Mouse (Mus musculus): ENCODE data around the gene Hacd1. TPM values are rescaled to one million over a fixed set of nuclear protein-coding genes. Genes with fewer than 3 reads are reported as not detected.

Hacd1 gene
- polyA plus RNA-seq, 1 experiment from 2014 or later: 46.9 TPM

DNA sequence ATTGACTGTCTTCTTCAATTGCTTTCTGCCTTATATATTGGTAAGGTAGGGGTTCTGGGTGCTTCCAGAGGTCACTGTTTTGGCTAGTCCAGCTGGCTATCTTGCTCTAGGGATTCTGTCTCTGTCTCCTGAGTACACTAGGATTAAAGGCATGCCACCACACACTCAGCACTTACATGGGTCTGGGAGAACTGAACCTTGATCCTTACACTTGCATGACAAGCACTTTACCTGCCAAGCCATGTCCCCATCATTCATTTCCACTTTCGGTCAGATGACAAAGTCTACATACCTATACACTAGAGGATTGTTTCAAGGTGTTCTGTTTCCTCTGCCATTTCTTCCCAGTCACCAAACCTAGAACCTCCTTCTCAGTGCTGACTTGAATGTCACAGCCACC lies 50.8 kb downstream of the Hacd1 start:
- Histone ChIP-seq H3K4me3 (replicated peaks) (no peak overlapping the region), H3K9me3 (replicated peaks) (no peaks in the 10 kb centered on the region), H3K36me3 (replicated peaks) (no peaks in the 10 kb centered on the region), H3K27me3 (no peaks in the 10 kb centered on the region), H3K4me2 (no peak overlapping the region), H3K9ac (no peak overlapping the region), H3K27ac (replicated peaks) (no peak overlapping the region), H3K4me1 (replicated peaks) (no peaks in the 10 kb centered on the region)
- no peak for ATAC-seq (ENCODE audit: insufficient read depth)
- 65% methylated on average over 1 of the region's 1 CpGs for WGBS (ENCODE audit: insufficient replicate concordance)

DNA sequence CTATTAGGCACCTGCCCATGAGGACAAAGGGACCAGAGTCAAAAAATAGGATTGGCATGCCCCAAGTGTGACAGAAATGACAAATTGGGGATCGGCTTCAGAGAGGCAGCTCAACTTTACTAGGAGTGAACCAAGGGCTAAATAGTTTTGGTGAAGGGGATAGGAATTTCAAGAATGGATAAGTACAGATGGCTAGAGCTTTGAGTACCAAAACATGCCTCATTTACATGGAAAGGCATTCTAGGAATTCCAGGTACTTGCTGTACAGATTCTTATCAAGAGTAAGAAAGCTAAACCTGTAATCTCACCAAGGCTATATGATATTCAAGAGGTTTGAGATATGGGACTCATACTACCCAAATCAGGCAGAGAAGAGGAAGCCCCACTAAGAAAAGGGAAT lies 95.8 kb downstream of the Hacd1 start:
- whole genome bisulfite sequencing (ENCODE audit: insufficient replicate concordance): 69% methylated on average over 1 of the region's 1 CpGs
- no peak overlapping the region for H3K4me2 ChIP-seq
- H3K27me3 ChIP-seq: no peaks in the 10 kb centered on the region
- no peak overlapping the region for H3K4me3 ChIP-seq (replicated peaks)
- no peaks in the 10 kb centered on the region for H3K4me1 ChIP-seq (replicated peaks)
- no peak overlapping the region for H3K9ac ChIP-seq
- no peak overlapping the region for H3K27ac ChIP-seq (replicated peaks)
- H3K36me3 ChIP-seq (replicated peaks): no peaks in the 10 kb centered on the region
- no peaks in the 10 kb centered on the region for H3K9me3 ChIP-seq (replicated peaks)
- ATAC-seq (ENCODE audit: insufficient read depth): no peak

DNA sequence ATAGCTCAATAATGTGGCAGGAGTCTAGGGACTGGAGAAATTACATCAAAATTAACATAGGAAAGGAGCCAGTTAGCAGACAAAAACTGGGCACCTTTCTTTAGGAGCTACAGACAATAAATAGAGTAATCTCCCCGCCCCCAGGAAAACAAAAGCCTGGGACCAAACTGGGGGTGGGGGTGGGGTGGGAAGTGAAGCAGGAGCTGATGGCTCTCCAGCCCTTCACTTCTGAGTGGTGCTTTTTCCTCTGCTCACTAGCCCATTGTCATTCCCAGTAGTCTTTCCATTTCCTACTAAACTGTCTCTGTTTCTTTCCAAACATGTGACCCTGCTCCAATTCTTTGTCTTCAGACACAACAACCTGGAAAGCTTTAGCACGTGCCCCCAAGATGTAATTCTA lies 99.5 kb downstream of the Hacd1 start:
- no peak for ATAC-seq (ENCODE audit: insufficient read depth)
- WGBS (ENCODE audit: insufficient replicate concordance): 40% methylated on average over 2 of the region's 2 CpGs

DNA sequence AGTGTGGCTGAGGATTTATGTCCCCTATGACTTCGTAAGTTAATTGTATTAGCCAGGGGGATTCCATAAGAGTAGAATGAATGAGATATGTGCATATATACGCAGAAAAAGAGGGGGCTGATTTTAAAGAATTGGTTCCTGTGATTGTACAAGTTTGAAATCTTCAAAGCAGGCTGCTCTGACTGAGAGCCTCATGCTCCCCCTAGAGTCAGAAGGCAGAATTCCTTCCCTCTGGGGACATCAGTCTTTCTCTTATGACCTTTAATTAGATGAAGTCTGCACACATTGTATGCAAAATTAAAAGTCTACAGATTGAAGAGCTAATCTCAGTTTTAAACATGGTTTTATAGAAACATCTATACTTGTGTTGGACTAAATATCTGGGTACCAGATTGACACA lies 117.8 kb downstream of the Hacd1 start:
- H3K27me3 ChIP-seq: no peaks in the 10 kb centered on the region
- no peaks in the 10 kb centered on the region for H3K4me1 ChIP-seq (replicated peaks)
- ATAC-seq (ENCODE audit: insufficient read depth): no peak
- H3K9ac ChIP-seq: no peak overlapping the region
- WGBS (ENCODE audit: insufficient replicate concordance): 27% methylated on average over 2 of the region's 2 CpGs
- H3K4me3 ChIP-seq (replicated peaks): no peak overlapping the region
- no peak overlapping the region for H3K27ac ChIP-seq (replicated peaks)
- H3K36me3 ChIP-seq (replicated peaks): no peaks in the 10 kb centered on the region
- no peak overlapping the region for H3K4me2 ChIP-seq
- H3K9me3 ChIP-seq (replicated peaks): no peaks in the 10 kb centered on the region

More for the DNA sequence above, 99.5 kb downstream of the Hacd1 start:
- H3K9me3 ChIP-seq (replicated peaks): no peaks in the 10 kb centered on the region
- H3K4me3 ChIP-seq (replicated peaks): no peak overlapping the region
- H3K4me1 ChIP-seq (replicated peaks): no peaks in the 10 kb centered on the region
- no peak overlapping the region for H3K27ac ChIP-seq (replicated peaks)
- H3K4me2 ChIP-seq: no peak overlapping the region
- H3K9ac ChIP-seq: no peak overlapping the region
- no peaks in the 10 kb centered on the region for H3K27me3 ChIP-seq
- H3K36me3 ChIP-seq (replicated peaks): no peaks in the 10 kb centered on the region

DNA sequence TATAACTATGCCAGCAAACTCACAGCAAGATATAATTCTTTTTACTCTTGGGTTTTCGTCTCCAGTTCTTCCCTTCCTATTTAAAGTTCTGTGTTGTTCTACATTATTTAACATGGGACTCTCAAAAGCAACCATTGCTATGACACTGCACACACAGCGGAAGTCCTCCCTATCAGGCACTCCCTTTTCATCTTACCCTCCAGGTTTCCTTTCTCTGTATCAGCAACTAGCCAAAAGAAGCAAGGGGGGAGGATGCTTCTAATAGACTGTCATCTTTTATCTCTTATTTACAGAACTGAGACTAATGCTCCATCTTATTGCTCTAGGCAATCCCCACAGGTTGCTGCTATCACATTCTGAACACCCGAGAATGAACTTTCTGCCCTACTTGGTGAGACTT lies 120.6 kb downstream of the Hacd1 start:
- Histone ChIP-seq H3K27me3 (no peaks in the 10 kb centered on the region), H3K27ac (replicated peaks) (no peak overlapping the region), H3K9ac (no peak overlapping the region), H3K9me3 (replicated peaks) (no peaks in the 10 kb centered on the region), H3K4me3 (replicated peaks) (no peak overlapping the region), H3K36me3 (replicated peaks) (no peaks in the 10 kb centered on the region), H3K4me2 (no peak overlapping the region), H3K4me1 (replicated peaks) (no peaks in the 10 kb centered on the region)
- WGBS (ENCODE audit: insufficient replicate concordance): 27% methylated on average over 3 of the region's 3 CpGs
- ATAC-seq (ENCODE audit: insufficient read depth): no peak

DNA sequence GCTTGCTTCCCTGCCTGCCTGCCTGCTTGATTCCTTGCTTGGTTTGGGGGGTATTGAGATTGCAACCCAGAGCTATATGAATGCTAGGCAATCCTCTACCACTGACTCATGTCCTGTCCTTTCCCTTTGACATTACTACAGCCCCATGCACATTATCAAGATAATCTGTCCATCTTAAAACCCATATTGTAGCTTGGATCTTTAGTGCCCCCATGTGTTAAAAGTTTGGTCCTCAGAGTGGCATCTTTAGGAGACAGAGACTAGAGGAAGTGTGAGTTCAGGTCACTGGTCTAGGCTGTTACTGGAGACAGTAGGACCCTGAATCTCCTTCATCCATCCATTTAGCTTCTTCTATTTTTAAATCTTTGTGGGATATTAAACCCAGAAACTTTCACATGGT lies 123.7 kb downstream of the Hacd1 start:
- no peak overlapping the region for H3K4me2 ChIP-seq
- ATAC-seq (ENCODE audit: insufficient read depth): no peak
- H3K4me3 ChIP-seq (replicated peaks): no peak overlapping the region
- no peak overlapping the region for H3K27ac ChIP-seq (replicated peaks)
- H3K27me3 ChIP-seq: no peaks in the 10 kb centered on the region
- no peak overlapping the region for H3K9ac ChIP-seq
- H3K36me3 ChIP-seq (replicated peaks): no peaks in the 10 kb centered on the region
- no peaks in the 10 kb centered on the region for H3K4me1 ChIP-seq (replicated peaks)
- H3K9me3 ChIP-seq (replicated peaks): no peaks in the 10 kb centered on the region

DNA sequence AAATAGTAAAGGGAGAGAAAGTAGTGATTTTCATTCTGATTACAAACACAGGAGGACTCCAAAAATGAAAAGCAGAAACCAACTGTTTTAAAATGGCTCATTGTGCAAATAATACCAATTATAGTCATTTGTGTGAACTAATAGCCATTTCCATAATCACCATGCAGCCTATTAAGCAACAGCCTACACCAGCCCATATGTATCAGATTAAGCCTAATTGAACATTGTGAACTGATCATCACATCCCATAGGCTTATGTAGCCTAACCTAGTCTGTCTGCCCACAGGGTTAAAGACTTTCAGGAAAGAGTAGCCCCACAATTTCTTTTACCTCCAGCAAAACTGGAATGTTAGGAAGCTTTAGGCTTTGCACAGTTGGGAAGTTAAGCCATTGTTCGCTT lies 125.2 kb downstream of the Hacd1 start:
- no peaks in the 10 kb centered on the region for H3K4me1 ChIP-seq (replicated peaks)
- 65% methylated on average over 1 of the region's 1 CpGs for WGBS (ENCODE audit: insufficient replicate concordance)
- no peak overlapping the region for H3K27ac ChIP-seq (replicated peaks)
- no peaks in the 10 kb centered on the region for H3K27me3 ChIP-seq
- H3K4me2 ChIP-seq: no peak overlapping the region
- no peak overlapping the region for H3K4me3 ChIP-seq (replicated peaks)
- H3K36me3 ChIP-seq (replicated peaks): no peaks in the 10 kb centered on the region
- no peak overlapping the region for H3K9ac ChIP-seq
- ATAC-seq (ENCODE audit: insufficient read depth): no peak
- no peaks in the 10 kb centered on the region for H3K9me3 ChIP-seq (replicated peaks)

DNA sequence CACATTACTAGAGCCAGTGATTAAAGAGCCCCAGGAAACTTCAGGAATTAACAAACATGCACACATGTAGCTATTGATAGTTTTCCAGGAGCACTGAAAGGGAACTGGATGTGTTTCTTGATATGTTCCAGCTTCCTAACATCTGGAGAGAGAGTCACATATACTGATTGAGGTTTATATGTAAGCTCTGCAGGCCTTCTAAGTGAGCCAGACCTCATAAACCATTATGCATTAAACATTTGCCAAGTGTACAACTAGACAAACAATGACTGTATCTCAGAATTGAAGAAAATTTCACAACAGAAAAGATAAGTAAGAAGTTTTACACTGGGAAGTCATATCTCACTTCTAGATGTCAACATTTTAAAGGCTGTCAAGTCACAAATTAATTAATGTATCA lies 167.4 kb downstream of the Hacd1 start:
- Histone ChIP-seq H3K4me1 (replicated peaks) (no peaks in the 10 kb centered on the region), H3K27me3 (no peaks in the 10 kb centered on the region)
- no peak for ATAC-seq (ENCODE audit: insufficient read depth)

DNA sequence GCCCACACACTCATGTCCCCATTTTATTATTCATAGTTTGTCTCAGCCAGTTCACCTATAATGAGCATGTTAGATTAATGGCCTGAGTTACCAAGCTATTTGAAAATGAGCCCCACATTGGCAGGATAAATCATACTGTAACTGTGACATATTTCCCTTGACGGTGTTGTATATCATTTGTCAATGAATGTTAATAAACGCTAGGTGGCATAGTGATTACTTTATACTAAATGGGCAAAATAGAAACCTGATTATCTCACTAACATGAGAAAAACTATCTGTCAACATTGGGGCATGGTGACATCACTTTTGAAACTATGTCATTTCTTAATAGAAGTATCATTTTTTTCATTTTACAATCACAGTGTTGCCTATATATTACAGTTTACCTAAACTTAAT lies 198.5 kb downstream of the Hacd1 start:
- Histone ChIP-seq H3K9ac (no peak overlapping the region), H3K27ac (replicated peaks) (no peak overlapping the region), H3K4me1 (replicated peaks) (no peaks in the 10 kb centered on the region), H3K27me3 (no peaks in the 10 kb centered on the region), H3K4me3 (replicated peaks) (no peak overlapping the region), H3K9me3 (replicated peaks) (no peaks in the 10 kb centered on the region), H3K36me3 (replicated peaks) (no peaks in the 10 kb centered on the region), H3K4me2 (no peak overlapping the region)
- no peak for ATAC-seq (ENCODE audit: insufficient read depth)
- WGBS (ENCODE audit: insufficient replicate concordance): 51% methylated on average over 2 of the region's 2 CpGs

More for the DNA sequence above, 167.4 kb downstream of the Hacd1 start:
- Histone ChIP-seq H3K9me3 (replicated peaks) (no peaks in the 10 kb centered on the region), H3K27ac (replicated peaks) (no peak overlapping the region), H3K9ac (no peak overlapping the region), H3K36me3 (replicated peaks) (no peaks in the 10 kb centered on the region), H3K4me3 (replicated peaks) (no peak overlapping the region), H3K4me2 (no peak overlapping the region)

DNA sequence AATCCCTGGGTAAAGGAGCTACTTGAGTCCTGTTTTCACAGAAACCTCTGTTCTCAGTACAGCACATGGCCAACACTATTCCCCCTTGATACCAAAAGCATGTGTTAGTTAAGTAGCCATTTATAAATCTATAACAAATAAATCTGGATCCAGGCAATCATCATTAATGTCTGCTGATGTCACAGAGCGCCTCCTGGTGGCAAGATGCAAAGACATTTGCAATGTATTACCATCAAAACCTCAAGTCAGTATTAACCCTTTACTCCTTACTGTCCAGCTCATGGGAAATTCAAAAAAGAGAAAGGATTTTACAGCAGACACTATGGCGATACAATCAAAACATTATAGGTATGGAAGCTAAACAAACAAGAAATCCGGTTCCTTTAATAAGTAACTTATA lies 200.4 kb downstream of the Hacd1 start:
- no peak overlapping the region for H3K9ac ChIP-seq
- no peak overlapping the region for H3K4me2 ChIP-seq
- no peak for ATAC-seq (ENCODE audit: insufficient read depth)
- 43% methylated on average over 3 of the region's 3 CpGs for WGBS (ENCODE audit: insufficient replicate concordance)
- no peaks in the 10 kb centered on the region for H3K27me3 ChIP-seq
- no peaks in the 10 kb centered on the region for H3K4me1 ChIP-seq (replicated peaks)
- H3K4me3 ChIP-seq (replicated peaks): no peak overlapping the region
- H3K36me3 ChIP-seq (replicated peaks): no peaks in the 10 kb centered on the region
- no peak overlapping the region for H3K27ac ChIP-seq (replicated peaks)
- no peaks in the 10 kb centered on the region for H3K9me3 ChIP-seq (replicated peaks)

DNA sequence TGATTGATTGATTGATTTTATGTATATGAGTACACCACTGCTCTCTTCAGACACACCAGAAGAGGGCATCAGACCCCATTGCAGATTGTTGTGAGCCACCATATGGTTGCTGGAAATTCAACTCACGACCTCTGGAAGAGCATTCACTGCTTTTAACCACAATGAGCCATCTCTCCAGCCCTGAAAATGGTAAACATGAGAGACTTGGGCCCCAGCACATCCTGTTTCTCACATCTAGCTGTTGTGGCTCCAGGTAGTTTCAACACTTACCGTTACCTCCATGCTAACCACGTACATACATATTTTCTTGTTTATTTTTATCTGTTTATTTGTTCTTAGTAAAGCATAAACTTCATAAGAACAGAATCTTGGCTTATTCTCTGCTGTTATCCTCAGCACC lies 219.6 kb downstream of the Hacd1 start:
- Histone ChIP-seq H3K36me3 (replicated peaks) (no peaks in the 10 kb centered on the region), H3K27ac (replicated peaks) (no peak overlapping the region), H3K4me1 (replicated peaks) (no peaks in the 10 kb centered on the region), H3K4me3 (replicated peaks) (no peak overlapping the region), H3K27me3 (no peaks in the 10 kb centered on the region), H3K9me3 (replicated peaks) (no peaks in the 10 kb centered on the region), H3K9ac (no peak overlapping the region), H3K4me2 (no peak overlapping the region)
- no peak for ATAC-seq (ENCODE audit: insufficient read depth)
- WGBS (ENCODE audit: insufficient replicate concordance): 44% methylated on average over 3 of the region's 3 CpGs

DNA sequence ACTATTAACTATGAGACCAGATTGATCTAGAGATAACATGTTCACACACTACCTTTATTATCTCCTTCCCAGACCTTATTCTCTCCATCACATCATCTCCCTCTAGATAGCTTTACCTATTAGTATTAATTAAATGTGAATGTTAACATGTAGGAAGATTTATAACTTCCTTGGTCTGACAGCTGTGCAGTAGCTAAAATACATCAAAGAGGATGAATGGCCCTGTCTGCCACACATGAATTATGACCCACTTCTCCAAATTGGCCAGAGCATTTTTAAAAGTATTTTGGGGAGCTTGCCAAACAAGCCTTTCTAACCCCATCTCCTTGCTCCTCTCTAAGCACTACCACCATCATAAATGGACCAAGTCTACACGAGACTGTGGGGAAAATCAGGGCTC lies 220.9 kb downstream of the Hacd1 start:
- H3K36me3 ChIP-seq (replicated peaks): no peaks in the 10 kb centered on the region
- no peak overlapping the region for H3K4me2 ChIP-seq
- H3K4me1 ChIP-seq (replicated peaks): no peaks in the 10 kb centered on the region
- H3K9me3 ChIP-seq (replicated peaks): no peaks in the 10 kb centered on the region
- no peak overlapping the region for H3K9ac ChIP-seq
- ATAC-seq (ENCODE audit: insufficient read depth): no peak
- no peak overlapping the region for H3K4me3 ChIP-seq (replicated peaks)
- no peak overlapping the region for H3K27ac ChIP-seq (replicated peaks)
- WGBS (ENCODE audit: insufficient replicate concordance): 37% methylated on average over 1 of the region's 1 CpGs
- no peaks in the 10 kb centered on the region for H3K27me3 ChIP-seq

All from liver, embryonic 15.5 days (tissue).